ENCODE assay signal across 8 mouse cellular contexts in genomic region chr2:131233307-131234126, GRCm38 (mm10). TPM values are rescaled to one million over a fixed set of nuclear protein-coding genes. Genes with fewer than 3 reads are reported as not detected.
A peak's percentile ranks its signal among the peaks of the same experiment; 100 is the strongest.
DNase-seq lines count a peak whose midpoint lies in the region; ATAC-seq and TF ChIP-seq lines count a peak whose summit lies in the region.

Gene Mavs, plus strand, starts transcription at chr2:131234063.

- H3K4me1 ChIP-seq in ES-Bruce4 (ENCODE audit: control insufficient read depth, insufficient read depth, low read length) = peaks cover 1% of the 10 kb centered on the region
- H3K4me1 ChIP-seq in forebrain, embryonic 13.5 days = peaks cover 21% of the 10 kb centered on the region
- H3K4me1 ChIP-seq in liver, postnatal 0 days (ENCODE audit: insufficient read depth) = peaks cover 26% of the 10 kb centered on the region
- 0 out of 2 replicates have a peak, but pooled peaks cover 6% of the 10 kb centered on the region for H3K4me1 ChIP-seq in neural tube, embryonic 14.5 days (ENCODE audit: control insufficient read depth, insufficient read depth, low read length)

- TF ChIP-seq EP300 in ES-Bruce4 (IDR thresholded peaks at IDR 0.05; ENCODE audit: insufficient read depth, low read depth, low read length) = 0 out of 2 replicates have a peak, but pooled peaks have one; percentile 8
- peak; percentile 63; the same call in 1 of the 2 replicates for TF ChIP-seq EP300 in liver, postnatal 0 days (IDR thresholded peaks at IDR 0.05; ENCODE audit: low read depth)

- peak within 1 kb of the TSS; percentile 73 for H3K9ac ChIP-seq in ES-Bruce4 (ENCODE audit: low read depth, poor library complexity, severe bottlenecking)
- peak within 1 kb of the TSS; percentile 68 for H3K9ac ChIP-seq in forebrain, embryonic 13.5 days
- H3K9ac ChIP-seq in liver, postnatal 0 days (replicated peaks) = peak within 1 kb of the TSS; percentile 80
- H3K9ac ChIP-seq in neural tube, embryonic 14.5 days (replicated peaks; ENCODE audit: low read depth, low read length) = peak within 1 kb of the TSS; percentile 44

- no peaks in the 10 kb centered on the region for H3K36me3 ChIP-seq in ES-Bruce4 (ENCODE audit: control insufficient read depth, insufficient read depth, low read length, poor library complexity, severe bottlenecking)
- no peaks in the 10 kb centered on the region for H3K36me3 ChIP-seq in forebrain, embryonic 13.5 days (ENCODE audit: poor library complexity, severe bottlenecking)
- no peaks in the 10 kb centered on the region; the same call in 1 of the 2 replicates for H3K36me3 ChIP-seq in liver, postnatal 0 days (replicated peaks; ENCODE audit: insufficient read depth, low read length)
- no peaks in the 10 kb centered on the region for H3K36me3 ChIP-seq in neural tube, embryonic 14.5 days (ENCODE audit: control insufficient read depth, insufficient read depth, low read length)

- TF ChIP-seq POLR2A in ES-Bruce4 (IDR thresholded peaks at IDR 0.05; ENCODE audit: insufficient read depth, low read length) = peak; percentile 89

- WGBS in forebrain, embryonic 13.5 days = 7% methylated on average over 29 of the region's 29 CpGs
- 16% methylated on average over 29 of the region's 29 CpGs for WGBS in large intestine, adult 2 months
- 15% methylated on average over 29 of the region's 29 CpGs for WGBS in liver, postnatal 0 days (ENCODE audit: insufficient replicate concordance)
- 9% methylated on average over 29 of the region's 29 CpGs for WGBS in neural tube, embryonic 14.5 days

- peak within 1 kb of the TSS; percentile 39; the same call in 1 of the 2 replicates for H3K27ac ChIP-seq in ES-Bruce4 (ENCODE audit: insufficient read depth, low read length)
- H3K27ac ChIP-seq in forebrain, embryonic 13.5 days = no peak within 1 kb of the TSS
- H3K27ac ChIP-seq in liver, postnatal 0 days (ENCODE audit: low read depth) = peak within 1 kb of the TSS; percentile 89
- H3K27ac ChIP-seq in neural tube, embryonic 14.5 days (ENCODE audit: low read depth, low read length) = no peak within 1 kb of the TSS

- peak within 1 kb of the TSS; percentile 80 for H3K4me3 ChIP-seq in ES-Bruce4 (ENCODE audit: low read depth, low read length)
- H3K4me3 ChIP-seq in forebrain, embryonic 13.5 days = peak within 1 kb of the TSS; percentile 54
- H3K4me3 ChIP-seq in liver, postnatal 0 days (ENCODE audit: low read depth, low read length) = peak within 1 kb of the TSS; percentile 59
- H3K4me3 ChIP-seq in neural tube, embryonic 14.5 days (ENCODE audit: low read depth, low read length) = peak within 1 kb of the TSS; percentile 43

- no peaks in the 10 kb centered on the region for H3K27me3 ChIP-seq in ES-Bruce4 (ENCODE audit: control insufficient read depth, insufficient read depth, low read length, poor library complexity, severe bottlenecking)
- H3K27me3 ChIP-seq in forebrain, embryonic 13.5 days = no peaks in the 10 kb centered on the region
- no peaks in the 10 kb centered on the region for H3K27me3 ChIP-seq in liver, postnatal 0 days (ENCODE audit: insufficient read depth, low read length)
- no peaks in the 10 kb centered on the region for H3K27me3 ChIP-seq in neural tube, embryonic 14.5 days (ENCODE audit: control insufficient read depth, insufficient read depth, low read length)

- intact Hi-C loops in heart, postnatal 10 days (cut with DNase I) = loop anchor here (2.0 kb wide), 1 partner anchor 23 kb away; no protein-coding TSS in a partner anchor

- DNase-seq in heart, postnatal 10 days = peak; percentile 97 to 98
- no peak for DNase-seq in large intestine, adult 2 months (ENCODE audit: low read depth, low spot score)
- DNase-seq in liver, postnatal 0 days = peak; percentile 98
- DNase-seq in testis, postnatal 10 days (ENCODE audit: low spot score) = peak; percentile 96

- TF ChIP-seq CTCF in ES-Bruce4 (IDR thresholded peaks at IDR 0.05; ENCODE audit: low read depth, low read length) = no peak
- no peak for TF ChIP-seq CTCF in liver, postnatal 0 days (IDR thresholded peaks at IDR 0.05; ENCODE audit: low read depth)

- peak within 1 kb of the TSS; percentile 86 for H3K4me2 ChIP-seq in forebrain, embryonic 13.5 days
- peak within 1 kb of the TSS; percentile 82 for H3K4me2 ChIP-seq in liver, postnatal 0 days (ENCODE audit: low read depth, low read length)
- peak within 1 kb of the TSS; percentile 84 for H3K4me2 ChIP-seq in neural tube, embryonic 14.5 days (ENCODE audit: low read depth, low read length)

- no peaks in the 10 kb centered on the region for H3K9me3 ChIP-seq in ES-Bruce4 (replicated peaks; ENCODE audit: control insufficient read depth, insufficient read depth, low read length, poor library complexity, severe bottlenecking)
- H3K9me3 ChIP-seq in forebrain, embryonic 13.5 days (replicated peaks) = no peaks in the 10 kb centered on the region
- H3K9me3 ChIP-seq in liver, postnatal 0 days (ENCODE audit: low read length) = no peaks in the 10 kb centered on the region
- no peaks in the 10 kb centered on the region for H3K9me3 ChIP-seq in neural tube, embryonic 14.5 days (ENCODE audit: control insufficient read depth, low read length)

- peak; percentile 100 for ATAC-seq in cerebellum, adult (ENCODE audit: insufficient number of reproducible peaks, low FRiP score, low TSS enrichment)
- ATAC-seq in forebrain, embryonic 13.5 days = peak; percentile 100
- ATAC-seq in liver, postnatal 0 days = peak; percentile 97
- ATAC-seq in neural tube, embryonic 14.5 days (ENCODE audit: low read depth) = peak; percentile 100

RNA-seq across cellular contexts. Expression of gene Mavs, which starts in this region (rescaled TPM):
- polyA plus RNA-seq in ES-Bruce4 (2011; ENCODE audit: insufficient read depth, insufficient read length, low read depth, missing spikeins) = 16.7 and 20.3 TPM in 2 replicates
- 8.1 and 9.6 TPM in 2 replicates for polyA plus RNA-seq in forebrain, embryonic 13.5 days (2015; fragmentation: Nextera tagmentation; extraction: Ambion mirVana)
- total RNA-seq in heart, postnatal 10 days (2021) = 10 to 100 TPM; 39.6 to 44.6 TPM
- 66.1 and 99.3 TPM in 2 replicates for polyA plus RNA-seq in large intestine, adult 2 months (2012; rRNA removed)
- 21.2 and 22.1 TPM in 2 replicates for polyA plus RNA-seq in liver, postnatal 0 days (2015; fragmentation: Nextera tagmentation; extraction: Ambion mirVana)
- polyA plus RNA-seq in neural tube, embryonic 14.5 days (2014; fragmentation: Nextera tagmentation; extraction: Ambion mirVana) = 5.0 and 6.1 TPM in 2 replicates

Comparison
In these comparisons a context has a peak if more than half of its experiments do, and no peak if none do; other contexts are left out.
1. H3K27ac ChIP-seq: peak in ES-Bruce4 (single experiment) and liver, postnatal 0 days (single experiment); none in forebrain, embryonic 13.5 days (single experiment) and neural tube, embryonic 14.5 days (single experiment).
2. Peak in every context shown above with its lines, with median percentiles within 50 percentile points of each other: H3K4me3 ChIP-seq, H3K9ac ChIP-seq, ATAC-seq and H3K4me2 ChIP-seq.